Mouse (Mus musculus) brain, embryonic 14.5 days (tissue): ENCODE data around the gene Trp53tg5. TPM values are rescaled to one million over a fixed set of nuclear protein-coding genes. Genes with fewer than 3 reads are reported as not detected.

ENCODE experiments used
- DNase-seq: peaks from one replicate; pipeline ENCODE4 v3.0.0-alpha.2; 2011; ENCODE audit warnings: low read depth
- CTCF ChIP-seq: fragments of 200-500 bp; IDR thresholded peaks from 2 replicates; pipeline ENCODE4 v1.5.1; 2012; ENCODE audit warnings: inconsistent platforms, mild to moderate bottlenecking, moderate library complexity, borderline replicate concordance; ENCODE audit not compliant: insufficient read depth, insufficient read length; ENCODE audit errors: extremely low read depth
- POLR2A ChIP-seq: fragments of 200-500 bp; IDR thresholded peaks from 2 replicates; pipeline ENCODE4 v1.6.1; 2012; ENCODE audit warnings: mild to moderate bottlenecking, inconsistent platforms, borderline replicate concordance; ENCODE audit not compliant: poor library complexity, insufficient read depth, insufficient read length, severe bottlenecking; ENCODE audit errors: extremely low read depth
- polyA plus RNA-seq: library from polyadenylated mRNA; depleted of rRNA; stranded (reverse); fragments of >200 nt; gene quantifications from 2 replicates; pipeline ENCODE4 v1.2.3, GENCODE M21; 2012

Trp53tg5 gene
- polyA plus RNA-seq, 1 experiment, result not detected

- no peak for DNase-seq
- TF ChIP-seq POLR2A, result no peak
- no peak for TF ChIP-seq CTCF
These were observed 28.8 kb downstream of the Trp53tg5 start for GRCm38 (mm10) chr2:164444701-164445100.

GRCm38 (mm10) chr2:164443460-164444000, 30.0 kb downstream of the Trp53tg5 start, which contains the start of gene Sdc4:
Gene Sdc4 (minus strand): TSS chr2:164443887.
- DNase-seq, result peak; percentile 45
- TF ChIP-seq POLR2A (no peak), CTCF (no peak)

- TF ChIP-seq POLR2A (peak; percentile 73; the same call in 1 of the 2 replicates), CTCF (no peak)
These were observed 30.5 kb downstream of the Trp53tg5 start for GRCm38 (mm10) chr2:164443051-164443437.

GRCm38 (mm10) chr2:164442315-164443050, 31.0 kb downstream of the Trp53tg5 start:
- TF ChIP-seq CTCF (no peak), POLR2A (no peak)
- no peak for DNase-seq

More at GRCm38 (mm10) chr2:164443051-164443437, 30.5 kb downstream of the Trp53tg5 start:
- peak; percentile 85 for DNase-seq

- no peak for DNase-seq
- TF ChIP-seq POLR2A (no peak), CTCF (no peak)
These were observed 31.8 kb downstream of the Trp53tg5 start for GRCm38 (mm10) chr2:164441731-164442130.

GRCm38 (mm10) chr2:164441155-164441554, 32.4 kb downstream of the Trp53tg5 start:
- TF ChIP-seq POLR2A (no peak), CTCF (no peak)
- DNase-seq, result no peak

- TF ChIP-seq CTCF, result no peak
- TF ChIP-seq POLR2A, result no peak
- DNase-seq, result no peak
These were observed 33.2 kb downstream of the Trp53tg5 start for GRCm38 (mm10) chr2:164440314-164440713.

GRCm38 (mm10) chr2:164439001-164439421, 34.5 kb downstream of the Trp53tg5 start:
- TF ChIP-seq POLR2A (no peak), CTCF (no peak)
- DNase-seq, result no peak

GRCm38 (mm10) chr2:164438257-164438656, 35.3 kb downstream of the Trp53tg5 start:
- DNase-seq, result no peak
- no peak for TF ChIP-seq CTCF
- TF ChIP-seq POLR2A, result no peak

GRCm38 (mm10) chr2:164437710-164438109, 35.8 kb downstream of the Trp53tg5 start:
- DNase-seq, result no peak
- TF ChIP-seq POLR2A (no peak), CTCF (no peak)

- no peak for DNase-seq
- TF ChIP-seq POLR2A, result no peak
- TF ChIP-seq CTCF, result no peak
These were observed 36.6 kb downstream of the Trp53tg5 start for GRCm38 (mm10) chr2:164436961-164437360.

- no peak for DNase-seq
- TF ChIP-seq CTCF, result no peak
- no peak for TF ChIP-seq POLR2A
These were observed 37.2 kb downstream of the Trp53tg5 start for GRCm38 (mm10) chr2:164436215-164436913.

GRCm38 (mm10) chr2:164435216-164436090, 38.1 kb downstream of the Trp53tg5 start:
- DNase-seq, result no peak
- TF ChIP-seq CTCF, result no peak
- no peak for TF ChIP-seq POLR2A

GRCm38 (mm10) chr2:164434681-164435080, 38.8 kb downstream of the Trp53tg5 start:
- TF ChIP-seq CTCF, result no peak
- no peak for TF ChIP-seq POLR2A
- DNase-seq, result no peak
